In genomic region chr3:133738936-133739335, GRCm38 (mm10) we compare ENCODE assay signal across 23 mouse cellular contexts.
"Had no signal": no experiment of that assay in that cellular context is flagged by ENCODE, and none has a peak within 500 bp of the region (broad histone marks: within the 10 kb centered on the region; RNA-seq: fewer than 3 reads in every experiment).

No protein-coding gene starts in this region.

- H3K4me3 ChIP-seq: kidney, embryonic 15.5 days; limb, embryonic 10.5 days; limb, embryonic 13.5 days; liver, embryonic 12.5 days; liver, embryonic 15.5 days; lung, embryonic 15.5 days; megakaryocyte, embryonic 14.5 days; midbrain, embryonic 10.5 days; midbrain, embryonic 13.5 days; myocyte; neural tube, embryonic 13.5 days; stomach, embryonic 15.5 days had no signal

- H3K9ac ChIP-seq: kidney, embryonic 15.5 days; limb, embryonic 13.5 days; liver, embryonic 12.5 days; liver, embryonic 15.5 days; lung, embryonic 15.5 days; midbrain, embryonic 13.5 days; neural tube, embryonic 13.5 days; stomach, embryonic 15.5 days had no signal

- ATAC-seq: liver, embryonic 12.5 days; midbrain, embryonic 13.5 days; midbrain, embryonic 16.5 days had no signal

- H3K36me3 ChIP-seq: kidney, embryonic 15.5 days; limb, embryonic 10.5 days; limb, embryonic 13.5 days; liver, embryonic 12.5 days; liver, embryonic 15.5 days; lung, embryonic 15.5 days; midbrain, embryonic 10.5 days; midbrain, embryonic 13.5 days; neural tube, embryonic 13.5 days; stomach, embryonic 15.5 days had no signal

- H3K4me2 ChIP-seq: kidney, embryonic 15.5 days; limb, embryonic 13.5 days; liver, embryonic 12.5 days; liver, embryonic 15.5 days; lung, embryonic 15.5 days; midbrain, embryonic 13.5 days; neural tube, embryonic 13.5 days; stomach, embryonic 15.5 days had no signal

- H3K9me3 ChIP-seq: kidney, embryonic 15.5 days; limb, embryonic 10.5 days; limb, embryonic 13.5 days; liver, embryonic 12.5 days; liver, embryonic 15.5 days; lung, embryonic 15.5 days; megakaryocyte, embryonic 14.5 days; midbrain, embryonic 10.5 days; midbrain, embryonic 13.5 days; neural tube, embryonic 13.5 days; stomach, embryonic 15.5 days had no signal

- H3K27ac ChIP-seq: kidney, embryonic 15.5 days; limb, embryonic 10.5 days; limb, embryonic 13.5 days; liver, embryonic 12.5 days; liver, embryonic 15.5 days; lung, embryonic 15.5 days; midbrain, embryonic 10.5 days; midbrain, embryonic 13.5 days; neural tube, embryonic 13.5 days; stomach, embryonic 15.5 days had no signal

- H3K27me3 ChIP-seq: kidney, embryonic 15.5 days; limb, embryonic 13.5 days; liver, embryonic 12.5 days; liver, embryonic 15.5 days; lung, embryonic 15.5 days; megakaryocyte, embryonic 14.5 days; midbrain, embryonic 13.5 days; neural tube, embryonic 13.5 days; stomach, embryonic 15.5 days had no signal

- DNase-seq: kidney, postnatal 10 days; kidney, postnatal 4 days; liver; lung, adult 18-20 months; lung, postnatal 10 days; lung, postnatal 36 days; retina, postnatal 1 day; right cerebral cortex, postnatal 25 days; spleen, adult 18-20 months; thymus, postnatal 36 days had no signal

- H3K4me1 ChIP-seq: kidney, embryonic 15.5 days; limb, embryonic 10.5 days; limb, embryonic 13.5 days; liver, embryonic 12.5 days; liver, embryonic 15.5 days; lung, embryonic 15.5 days; megakaryocyte, embryonic 14.5 days; midbrain, embryonic 10.5 days; midbrain, embryonic 13.5 days; neural tube, embryonic 13.5 days; stomach, embryonic 15.5 days had no signal
